Mouse (Mus musculus): Measurements from ENCODE around the gene Btbd6. TPM values are rescaled to one million over a fixed set of nuclear protein-coding genes. Genes with fewer than 3 reads are reported as not detected.

The Btbd6 gene
- total and polyA plus RNA-seq, 2 experiments from 2014 or later: 58.4 to 81.6 TPM

DNA sequence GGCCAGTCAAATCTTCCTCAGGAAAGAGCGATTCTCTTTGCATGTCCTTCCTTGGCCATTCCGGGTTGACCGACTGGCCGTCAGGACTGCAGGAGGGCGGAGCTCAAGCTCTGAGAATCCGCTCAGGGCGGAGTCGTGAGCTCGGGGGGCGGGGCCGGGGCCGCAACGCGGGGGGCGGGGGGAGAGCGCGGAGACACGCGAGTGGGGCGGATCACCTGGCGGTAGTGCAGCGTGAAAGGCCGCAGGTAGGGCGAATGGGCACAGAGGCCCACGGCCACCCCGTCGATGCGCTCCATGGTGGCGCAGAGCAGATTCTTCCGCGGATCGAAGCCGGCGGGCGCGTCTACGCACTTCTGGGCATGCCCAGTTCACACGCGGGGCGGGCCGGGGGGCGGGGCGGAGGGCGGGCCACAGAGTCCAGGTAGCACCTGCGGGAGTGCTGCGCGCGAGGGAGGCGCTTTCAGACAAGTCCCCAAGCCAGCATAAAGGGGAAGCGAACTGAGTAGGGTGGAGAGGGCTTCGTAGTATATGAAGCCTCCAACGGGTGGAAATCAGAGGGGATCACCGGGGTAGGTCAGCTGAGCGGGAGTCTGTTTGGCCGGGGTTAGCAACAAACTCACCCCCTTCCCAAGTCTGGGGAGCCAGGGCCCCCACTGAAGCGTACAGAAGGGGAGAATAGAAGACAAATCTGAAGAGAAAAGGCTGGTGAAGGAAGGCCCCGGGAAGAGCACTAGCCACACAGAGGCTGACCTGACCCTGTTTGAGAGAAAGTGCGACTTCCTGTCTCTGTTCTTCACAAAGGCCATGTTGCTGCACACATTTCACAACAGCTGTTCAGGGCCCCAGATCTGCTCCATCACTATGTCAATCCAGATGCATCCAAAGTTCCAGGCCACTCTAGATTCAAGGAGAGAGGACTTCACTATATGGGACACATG, 34.2 kb upstream of the Btbd6 start, which contains the start of gene Nudt14:
TSS of gene Nudt14 (minus strand) at position 349 of the 938 bp plus-strand sequence.
- Histone ChIP-seq H3K9me3 (ENCODE audit: low read length) (no peaks in the 10 kb centered on the region), H3K36me3 (ENCODE audit: insufficient read depth, low read length) (no peaks in the 10 kb centered on the region), H3K4me2 (ENCODE audit: low read depth, low read length, poor library complexity, severe bottlenecking) (peak within 1 kb of the TSS; percentile 63), H3K27ac (ENCODE audit: low read depth, low read length) (peak within 1 kb of the TSS; percentile 73), H3K9ac (replicated peaks; ENCODE audit: low read length, poor library complexity, severe bottlenecking) (peak within 1 kb of the TSS; percentile 82), H3K27me3 (ENCODE audit: insufficient read depth, low read length) (no peaks in the 10 kb centered on the region), H3K4me1 (ENCODE audit: insufficient read depth, low read length) (peaks cover 5% of the 10 kb centered on the region; the same call in 1 of the 2 replicates), H3K4me3 (ENCODE audit: low read depth, low read length) (peak within 1 kb of the TSS; percentile 62)
- peak; percentile 82 for ATAC-seq (ENCODE audit: low FRiP score)
- whole genome bisulfite sequencing: 2% methylated on average over 51 of the region's 58 CpGs
- peak; percentile 73 for DNase-seq (ENCODE audit: low spot score)
- TF ChIP-seq CTCF (IDR thresholded peaks at IDR 0.05): no peak

DNA sequence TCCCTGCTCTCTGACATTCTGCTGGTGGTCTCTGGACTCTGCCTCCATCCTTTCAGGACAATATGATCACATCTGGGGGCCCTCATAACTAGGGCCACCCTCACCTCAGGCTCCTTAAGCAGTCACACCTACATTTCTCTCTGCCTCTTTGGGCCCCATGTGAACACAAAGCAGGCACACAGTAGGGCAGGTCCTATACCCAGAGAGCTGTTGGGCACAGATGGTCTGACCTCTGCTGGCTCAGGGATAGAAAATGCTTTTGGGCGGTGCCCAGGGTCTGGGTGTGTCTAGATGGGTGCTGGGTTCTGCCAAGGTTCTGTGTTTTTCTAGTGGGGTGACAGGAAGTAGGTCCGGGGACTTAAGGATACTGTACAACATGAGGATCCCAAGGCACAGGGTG, 32.6 kb upstream of the Btbd6 start:
- TF ChIP-seq CTCF (IDR thresholded peaks at IDR 0.05): no peak
- Histone ChIP-seq H3K4me1 (ENCODE audit: insufficient read depth, low read length) (peaks cover 5% of the 10 kb centered on the region; the same call in 1 of the 2 replicates), H3K9ac (replicated peaks; ENCODE audit: low read length, poor library complexity, severe bottlenecking) (no peak overlapping the region)

GRCm38 (mm10) chr12:112947307-112947706, 29.0 kb upstream of the Btbd6 start:
- peaks cover 15% of the 10 kb centered on the region for H3K4me1 ChIP-seq (ENCODE audit: insufficient read depth, low read length)
- H3K4me2 ChIP-seq (ENCODE audit: low read depth, low read length, poor library complexity, severe bottlenecking): no peak overlapping the region
- WGBS: 34% methylated on average over 4 of the region's 4 CpGs

More for the DNA sequence above, 32.6 kb upstream of the Btbd6 start:
- Histone ChIP-seq H3K27ac (ENCODE audit: low read depth, low read length) (no peak overlapping the region), H3K4me3 (ENCODE audit: low read depth, low read length) (no peak overlapping the region), H3K36me3 (ENCODE audit: insufficient read depth, low read length) (no peaks in the 10 kb centered on the region), H3K9me3 (ENCODE audit: low read length) (no peaks in the 10 kb centered on the region), H3K4me2 (ENCODE audit: low read depth, low read length, poor library complexity, severe bottlenecking) (no peak overlapping the region), H3K27me3 (ENCODE audit: insufficient read depth, low read length) (no peaks in the 10 kb centered on the region)
- ATAC-seq (ENCODE audit: low FRiP score): no peak
- no peak for DNase-seq (ENCODE audit: low spot score)
- 75% methylated on average over 2 of the region's 2 CpGs for WGBS

DNA sequence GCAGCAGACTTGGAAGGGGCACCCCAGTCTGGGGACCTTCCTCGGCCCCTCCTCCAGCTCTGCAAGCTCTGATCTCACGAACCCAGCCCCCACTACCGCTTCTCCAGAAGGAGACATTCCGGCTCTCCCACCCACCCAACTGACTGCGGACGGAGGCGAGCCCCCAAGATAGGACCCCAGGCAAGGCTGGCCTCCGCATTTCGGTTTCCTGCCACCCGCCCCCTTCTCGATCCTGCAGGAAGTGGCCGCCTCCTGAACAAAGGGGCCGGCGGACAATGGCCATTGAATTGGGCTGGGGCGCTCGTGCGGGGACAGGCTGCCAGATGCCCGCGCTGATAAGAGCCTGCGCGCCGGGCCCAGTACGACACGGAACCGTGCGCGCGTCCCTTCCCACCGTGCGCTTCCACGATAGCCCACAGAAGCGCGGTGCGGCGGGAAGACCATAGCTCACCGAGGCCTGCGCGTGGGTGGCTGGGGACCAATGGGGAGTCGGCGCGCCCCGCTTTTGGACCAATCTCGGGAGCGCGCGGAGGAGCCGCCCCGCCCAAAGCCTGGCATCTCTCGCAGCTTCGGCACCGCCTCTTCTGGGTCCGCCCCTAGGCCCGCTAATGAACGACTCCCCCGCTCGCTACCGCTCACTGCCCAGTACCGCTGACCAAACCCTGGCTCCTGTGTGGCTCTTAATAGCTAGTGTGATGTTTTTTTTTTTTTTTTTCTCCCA, 26.1 kb upstream of the Btbd6 start:
- H3K27ac ChIP-seq (ENCODE audit: low read depth, low read length): peak overlapping the region; percentile 84
- peak overlapping the region; percentile 92 for H3K4me2 ChIP-seq (ENCODE audit: low read depth, low read length, poor library complexity, severe bottlenecking)
- ATAC-seq (ENCODE audit: low FRiP score): peak; percentile 92
- WGBS: under 1% methylated on average over 55 of the region's 58 CpGs
- DNase-seq (ENCODE audit: low spot score): peak; percentile 96
- H3K9ac ChIP-seq (replicated peaks; ENCODE audit: low read length, poor library complexity, severe bottlenecking): peak overlapping the region; percentile 86
- H3K4me1 ChIP-seq (ENCODE audit: insufficient read depth, low read length): peaks cover 15% of the 10 kb centered on the region
- no peaks in the 10 kb centered on the region for H3K27me3 ChIP-seq (ENCODE audit: insufficient read depth, low read length)
- no peaks in the 10 kb centered on the region for H3K36me3 ChIP-seq (ENCODE audit: insufficient read depth, low read length)
- TF ChIP-seq CTCF (IDR thresholded peaks at IDR 0.05): no peak
- H3K4me3 ChIP-seq (ENCODE audit: low read depth, low read length): peak overlapping the region; percentile 54
- H3K9me3 ChIP-seq (ENCODE audit: low read length): no peaks in the 10 kb centered on the region

More at GRCm38 (mm10) chr12:112947307-112947706, 29.0 kb upstream of the Btbd6 start:
- TF ChIP-seq CTCF (IDR thresholded peaks at IDR 0.05): peak; percentile 50
- H3K9ac ChIP-seq (replicated peaks; ENCODE audit: low read length, poor library complexity, severe bottlenecking): no peak overlapping the region
- DNase-seq (ENCODE audit: low spot score): no peak
- ATAC-seq (ENCODE audit: low FRiP score): no peak
- H3K4me3 ChIP-seq (ENCODE audit: low read depth, low read length): no peak overlapping the region
- no peak overlapping the region for H3K27ac ChIP-seq (ENCODE audit: low read depth, low read length)
- H3K9me3 ChIP-seq (ENCODE audit: low read length): no peaks in the 10 kb centered on the region
- no peaks in the 10 kb centered on the region for H3K27me3 ChIP-seq (ENCODE audit: insufficient read depth, low read length)
- H3K36me3 ChIP-seq (ENCODE audit: insufficient read depth, low read length): no peaks in the 10 kb centered on the region

DNA sequence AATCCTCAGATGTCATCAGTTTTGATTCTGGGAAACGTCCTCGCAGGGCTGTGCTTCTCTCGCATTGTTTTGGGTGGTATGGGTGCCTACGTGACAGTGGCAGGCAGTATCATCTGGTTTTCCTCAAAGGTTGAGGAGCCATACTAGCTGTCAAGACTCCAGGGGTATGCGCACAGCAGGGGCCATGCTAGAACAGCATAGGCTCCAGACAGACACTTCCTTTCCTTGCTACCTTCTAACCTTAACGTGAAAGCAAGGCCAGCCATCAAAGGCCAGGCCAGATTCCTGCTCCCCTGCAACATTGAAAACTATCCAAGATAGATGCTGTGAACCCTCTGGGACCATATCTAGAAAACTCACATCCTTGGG, 25.5 kb upstream of the Btbd6 start:
- Histone ChIP-seq H3K9ac (replicated peaks; ENCODE audit: low read length, poor library complexity, severe bottlenecking) (peak overlapping the region; percentile 86), H3K4me3 (ENCODE audit: low read depth, low read length) (peak overlapping the region; percentile 54), H3K4me2 (ENCODE audit: low read depth, low read length, poor library complexity, severe bottlenecking) (peak overlapping the region; percentile 92), H3K27me3 (ENCODE audit: insufficient read depth, low read length) (no peaks in the 10 kb centered on the region), H3K9me3 (ENCODE audit: low read length) (no peaks in the 10 kb centered on the region), H3K36me3 (ENCODE audit: insufficient read depth, low read length) (no peaks in the 10 kb centered on the region), H3K27ac (ENCODE audit: low read depth, low read length) (peak overlapping the region; percentile 84), H3K4me1 (ENCODE audit: insufficient read depth, low read length) (peaks cover 15% of the 10 kb centered on the region)
- no peak for DNase-seq (ENCODE audit: low spot score)
- ATAC-seq (ENCODE audit: low FRiP score): peak; percentile 53
- 3% methylated on average over 6 of the region's 6 CpGs for WGBS
- TF ChIP-seq CTCF (IDR thresholded peaks at IDR 0.05): no peak
